23 mouse cellular contexts compared by ENCODE assay signal in the genomic region with DNA sequence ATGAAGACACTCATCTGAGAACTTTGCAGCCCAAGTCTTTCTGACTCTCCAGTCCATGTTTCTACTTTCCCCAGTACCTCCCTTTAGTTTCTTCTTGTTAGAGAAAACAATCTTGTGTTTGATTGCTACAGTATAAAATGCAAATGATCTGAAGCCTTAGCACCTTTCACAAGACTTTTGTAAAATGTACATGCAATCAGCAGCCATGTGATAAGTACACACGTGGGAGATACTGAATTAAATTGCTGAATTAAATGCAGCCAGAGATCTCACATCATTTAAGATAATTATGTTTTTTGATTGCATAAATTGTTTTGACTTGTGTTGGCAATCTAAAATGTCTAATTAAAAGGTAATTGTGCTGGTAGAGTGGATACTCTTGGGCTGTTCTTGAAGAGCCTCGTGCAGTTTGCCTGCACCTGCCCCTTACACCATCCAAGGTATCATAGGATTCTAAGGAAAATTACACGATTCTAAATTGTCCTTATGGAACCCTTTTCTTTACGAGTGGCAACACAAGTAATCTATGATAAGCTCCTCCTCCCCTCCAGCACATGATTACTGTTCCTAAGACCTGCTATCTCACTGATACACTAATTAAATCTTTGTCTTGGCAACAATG. TPM values are rescaled to one million over a fixed set of nuclear protein-coding genes. Genes with fewer than 3 reads are reported as not detected.
DNase-seq lines count a peak whose midpoint lies in the region; ATAC-seq and TF ChIP-seq lines count a peak whose summit lies in the region.
"Had no signal": no experiment of that assay in that cellular context is flagged by ENCODE, and none has a peak within 500 bp of the region (broad histone marks: within the 10 kb centered on the region; RNA-seq: fewer than 3 reads in every experiment).

No protein-coding gene starts in this region.

- DNase-seq in forebrain, embryonic 11.5 days (ENCODE audit: low spot score): no peak
- no peak for DNase-seq in forebrain, embryonic 10.5 days (ENCODE audit: extremely low spot score, low spot score)
- no peak for DNase-seq in retina, embryonic 14.5 days (ENCODE audit: low spot score)
- no peak for DNase-seq in heart, adult 2 months
- DNase-seq: adrenal gland, postnatal 10 days; B cell, adult 2 months; cerebellum, adult 11-12 months; cerebellum, adult 9-10 months; cerebellum, postnatal 25 days; gastrocnemius, postnatal 10 days; heart, adult 18-20 months; kidney, adult 18-20 months had no signal

- no peak for TF ChIP-seq CTCF in heart, adult 2 months (IDR thresholded peaks at IDR 0.05)

- ATAC-seq in forebrain, embryonic 11.5 days (replicated peaks; ENCODE audit: low FRiP score): 0 out of 2 replicates have a peak, but pooled peaks have one; percentile 24
- 0 out of 2 replicates have a peak, but pooled peaks have one; percentile 20 for ATAC-seq in midbrain, embryonic 13.5 days
- ATAC-seq in midbrain, embryonic 15.5 days (replicated peaks): no peak
- 0 out of 2 replicates have a peak, but pooled peaks have one; percentile 31 for ATAC-seq in forebrain, embryonic 16.5 days
- ATAC-seq: CD4-positive, CD25-positive, alpha-beta regulatory T cell, adult 4 months; intestine, embryonic 15.5 days had no signal

- no peaks in the 10 kb centered on the region for H3K79me2 ChIP-seq in heart, adult 2 months (replicated peaks; ENCODE audit: control insufficient read depth, insufficient read depth, low read length)

- TF ChIP-seq EP300 in heart, adult 2 months (IDR thresholded peaks at IDR 0.05; ENCODE audit: insufficient read depth, low read depth, low read length): no peak

- TF ChIP-seq POLR2A in heart, adult 2 months (IDR thresholded peaks at IDR 0.05; ENCODE audit: insufficient read depth, low read depth, low read length): no peak

- H3K36me3 ChIP-seq in forebrain, embryonic 11.5 days (ENCODE audit: control insufficient read depth, insufficient read depth, low read length): no peaks in the 10 kb centered on the region
- H3K36me3 ChIP-seq in forebrain, embryonic 10.5 days (replicated peaks): no peaks in the 10 kb centered on the region
- no peaks in the 10 kb centered on the region for H3K36me3 ChIP-seq in midbrain, embryonic 13.5 days
- H3K36me3 ChIP-seq in midbrain, embryonic 15.5 days (replicated peaks): no peaks in the 10 kb centered on the region
- no peaks in the 10 kb centered on the region for H3K36me3 ChIP-seq in forebrain, embryonic 16.5 days (ENCODE audit: control insufficient read depth, insufficient read depth)
- no peaks in the 10 kb centered on the region for H3K36me3 ChIP-seq in heart, adult 2 months (ENCODE audit: control insufficient read depth, insufficient read depth, low read length)
- H3K36me3 ChIP-seq: embryonic facial prominence, embryonic 12.5 days; G1E; heart, embryonic 12.5 days; hindbrain, embryonic 12.5 days; intestine, embryonic 15.5 days had no signal

- no peaks in the 10 kb centered on the region for H3K9me3 ChIP-seq in forebrain, embryonic 11.5 days (ENCODE audit: control insufficient read depth, low read length)
- H3K9me3 ChIP-seq in forebrain, embryonic 10.5 days: no peaks in the 10 kb centered on the region
- no peaks in the 10 kb centered on the region for H3K9me3 ChIP-seq in midbrain, embryonic 13.5 days
- H3K9me3 ChIP-seq in midbrain, embryonic 15.5 days: no peaks in the 10 kb centered on the region
- H3K9me3 ChIP-seq in forebrain, embryonic 16.5 days (ENCODE audit: control insufficient read depth, low read length): no peaks in the 10 kb centered on the region
- H3K9me3 ChIP-seq: embryonic facial prominence, embryonic 12.5 days; G1E; heart, embryonic 12.5 days; hindbrain, embryonic 12.5 days; intestine, embryonic 15.5 days had no signal

- H3K27ac ChIP-seq in forebrain, embryonic 11.5 days (ENCODE audit: low read depth, low read length): no peak overlapping the region
- no peak overlapping the region for H3K27ac ChIP-seq in forebrain, embryonic 10.5 days
- H3K27ac ChIP-seq in midbrain, embryonic 13.5 days: no peak overlapping the region
- no peak overlapping the region for H3K27ac ChIP-seq in midbrain, embryonic 15.5 days
- no peak overlapping the region for H3K27ac ChIP-seq in forebrain, embryonic 16.5 days (ENCODE audit: low read length)
- H3K27ac ChIP-seq in heart, adult 2 months: no peak overlapping the region
- H3K27ac ChIP-seq: embryonic facial prominence, embryonic 12.5 days; hindbrain, embryonic 12.5 days; intestine, embryonic 15.5 days had no signal

- H3K27me3 ChIP-seq in forebrain, embryonic 11.5 days (ENCODE audit: control insufficient read depth, insufficient read depth, low read length): no peaks in the 10 kb centered on the region
- H3K27me3 ChIP-seq in forebrain, embryonic 10.5 days (ENCODE audit: poor library complexity, severe bottlenecking): no peaks in the 10 kb centered on the region
- no peaks in the 10 kb centered on the region for H3K27me3 ChIP-seq in midbrain, embryonic 13.5 days
- no peaks in the 10 kb centered on the region for H3K27me3 ChIP-seq in midbrain, embryonic 15.5 days (replicated peaks)
- H3K27me3 ChIP-seq in forebrain, embryonic 16.5 days (replicated peaks; ENCODE audit: control insufficient read depth, insufficient read depth, low read length): no peaks in the 10 kb centered on the region
- no peaks in the 10 kb centered on the region for H3K27me3 ChIP-seq in heart, adult 2 months (ENCODE audit: control insufficient read depth, insufficient read depth, low read length)
- H3K27me3 ChIP-seq: embryonic facial prominence, embryonic 12.5 days; heart, embryonic 12.5 days; hindbrain, embryonic 12.5 days; intestine, embryonic 15.5 days had no signal

- no peak overlapping the region for H3K4me3 ChIP-seq in forebrain, embryonic 11.5 days (ENCODE audit: low read depth, low read length)
- H3K4me3 ChIP-seq in forebrain, embryonic 10.5 days: no peak overlapping the region
- no peak overlapping the region for H3K4me3 ChIP-seq in midbrain, embryonic 13.5 days (replicated peaks)
- H3K4me3 ChIP-seq in midbrain, embryonic 15.5 days: no peak overlapping the region
- H3K4me3 ChIP-seq in forebrain, embryonic 16.5 days (replicated peaks; ENCODE audit: low read length): no peak overlapping the region
- no peak overlapping the region for H3K4me3 ChIP-seq in heart, adult 2 months
- H3K4me3 ChIP-seq: embryonic facial prominence, embryonic 12.5 days; heart, embryonic 12.5 days; hindbrain, embryonic 12.5 days; intestine, embryonic 15.5 days had no signal

- intact Hi-C loops in heart, adult 2 months (cut with DNase I): no loop called here

- 71% methylated on average over 4 of the region's 4 CpGs for WGBS in forebrain, embryonic 11.5 days
- WGBS in forebrain, embryonic 10.5 days: 81% methylated on average over 4 of the region's 4 CpGs
- 73% methylated on average over 4 of the region's 4 CpGs for WGBS in midbrain, embryonic 13.5 days
- WGBS in midbrain, embryonic 15.5 days: 66% methylated on average over 4 of the region's 4 CpGs
- WGBS in forebrain, embryonic 16.5 days: 56% methylated on average over 4 of the region's 4 CpGs
- 52% methylated on average over 4 of the region's 4 CpGs for WGBS in heart, adult 2 months

- H3K9ac ChIP-seq in forebrain, embryonic 11.5 days (ENCODE audit: low read length): no peak overlapping the region
- no peak overlapping the region for H3K9ac ChIP-seq in midbrain, embryonic 13.5 days (replicated peaks)
- H3K9ac ChIP-seq in midbrain, embryonic 15.5 days: no peak overlapping the region
- no peak overlapping the region for H3K9ac ChIP-seq in forebrain, embryonic 16.5 days (replicated peaks; ENCODE audit: low read depth, low read length)
- H3K9ac ChIP-seq in heart, adult 2 months (ENCODE audit: low read depth, low read length): no peak overlapping the region
- H3K9ac ChIP-seq: embryonic facial prominence, embryonic 12.5 days; heart, embryonic 12.5 days; hindbrain, embryonic 12.5 days; intestine, embryonic 15.5 days had no signal

- H3K4me1 ChIP-seq in forebrain, embryonic 11.5 days (replicated peaks; ENCODE audit: control insufficient read depth, insufficient read depth, low read length): no peaks in the 10 kb centered on the region
- H3K4me1 ChIP-seq in forebrain, embryonic 10.5 days: no peaks in the 10 kb centered on the region
- no peaks in the 10 kb centered on the region for H3K4me1 ChIP-seq in midbrain, embryonic 13.5 days (replicated peaks)
- H3K4me1 ChIP-seq in midbrain, embryonic 15.5 days: no peaks in the 10 kb centered on the region
- no peaks in the 10 kb centered on the region for H3K4me1 ChIP-seq in forebrain, embryonic 16.5 days (replicated peaks; ENCODE audit: control insufficient read depth, insufficient read depth, low read length)
- H3K4me1 ChIP-seq in heart, adult 2 months (ENCODE audit: control insufficient read depth, insufficient read depth, low read length): no peaks in the 10 kb centered on the region
- H3K4me1 ChIP-seq: embryonic facial prominence, embryonic 12.5 days; heart, embryonic 12.5 days; hindbrain, embryonic 12.5 days; intestine, embryonic 15.5 days had no signal

- H3K4me2 ChIP-seq in forebrain, embryonic 11.5 days (ENCODE audit: low read depth, low read length, severe bottlenecking): no peak overlapping the region
- no peak overlapping the region for H3K4me2 ChIP-seq in midbrain, embryonic 13.5 days (replicated peaks)
- no peak overlapping the region for H3K4me2 ChIP-seq in midbrain, embryonic 15.5 days
- no peak overlapping the region for H3K4me2 ChIP-seq in forebrain, embryonic 16.5 days (ENCODE audit: low read length)
- H3K4me2 ChIP-seq: embryonic facial prominence, embryonic 12.5 days; heart, embryonic 12.5 days; hindbrain, embryonic 12.5 days; intestine, embryonic 15.5 days had no signal

RNA-seq across cellular contexts. Expression of a gene that starts 34.2 kb away (rescaled TPM):
- polyA plus RNA-seq in forebrain, embryonic 11.5 days (2014; fragmentation: Nextera tagmentation; extraction: Ambion mirVana): 1.2 TPM in 2 replicates
- polyA plus RNA-seq in forebrain, embryonic 10.5 days (2016; fragmentation: Nextera tagmentation; extraction: Ambion mirVana): 0.11 and 0.20 TPM in 2 replicates
- 4.4 and 7.3 TPM in 2 replicates for polyA plus RNA-seq in midbrain, embryonic 13.5 days (2015; fragmentation: Nextera tagmentation; extraction: Ambion mirVana)
- 6.8 and 8.5 TPM in 2 replicates for polyA plus RNA-seq in midbrain, embryonic 15.5 days (2015; fragmentation: Nextera tagmentation; extraction: Ambion mirVana)
- 1.0 and 3.3 TPM in 2 replicates for polyA plus RNA-seq in forebrain, embryonic 16.5 days (2015; fragmentation: Nextera tagmentation; extraction: Ambion mirVana)
- not detected for total RNA-seq in heart, adult 2 months (2021)
- polyA plus RNA-seq in heart, adult 2 months (2012; rRNA removed): not detected in 2 replicates
- total RNA-seq: G1E; heart, adult 18-20 months; heart, postnatal 25 days had no signal
- polyA plus RNA-seq: CD4-positive, CD25-positive, alpha-beta regulatory T cell, adult 4 months; cortical plate, adult 2 months; G1E had no signal
